Mouse (Mus musculus): Measurements from ENCODE around the gene Rxra.

Gene Rxra

GRCm38 (mm10) chr2:27769701-27770100, 93.5 kb downstream of the Rxra start:
- no peak for DNase-seq

GRCm38 (mm10) chr2:27770205-27770604, 94.0 kb downstream of the Rxra start:
- peak; percentile 51 for DNase-seq

- DNase-seq: peak; percentile 62
Observed at GRCm38 (mm10) chr2:27771936-27772335, 95.7 kb downstream of the Rxra start.

- DNase-seq: no peak
Observed at GRCm38 (mm10) chr2:27772841-27773388, 96.7 kb downstream of the Rxra start.

- DNase-seq: no peak
Observed at GRCm38 (mm10) chr2:27773980-27774730, 97.9 kb downstream of the Rxra start.

- DNase-seq: no peak
Observed at GRCm38 (mm10) chr2:27775006-27775405, 98.8 kb downstream of the Rxra start.

- no peak for DNase-seq
Observed at GRCm38 (mm10) chr2:27775625-27776024, 99.4 kb downstream of the Rxra start.

- DNase-seq: no peak
Observed at GRCm38 (mm10) chr2:27777756-27778155, 101.5 kb downstream of the Rxra start.

- no peak for DNase-seq
Observed at GRCm38 (mm10) chr2:27778289-27778688, 102.0 kb downstream of the Rxra start.

GRCm38 (mm10) chr2:27779291-27779866, 103.1 kb downstream of the Rxra start:
- no peak for DNase-seq

GRCm38 (mm10) chr2:27780162-27780561, 103.9 kb downstream of the Rxra start:
- DNase-seq: no peak

GRCm38 (mm10) chr2:27785363-27785762, 109.1 kb downstream of the Rxra start:
- DNase-seq: no peak

- DNase-seq: no peak
Observed at GRCm38 (mm10) chr2:27785973-27786417, 109.8 kb downstream of the Rxra start.

- DNase-seq: no peak
Observed at GRCm38 (mm10) chr2:27791571-27791970, 115.3 kb downstream of the Rxra start.

GRCm38 (mm10) chr2:27799018-27799417, 122.8 kb downstream of the Rxra start:
- no peak for DNase-seq

- DNase-seq: no peak
Observed at GRCm38 (mm10) chr2:27801041-27801440, 124.8 kb downstream of the Rxra start.

GRCm38 (mm10) chr2:27802493-27802892, 126.3 kb downstream of the Rxra start:
- DNase-seq: peak; percentile 22

- no peak for DNase-seq
Observed at GRCm38 (mm10) chr2:27806691-27807090, 130.5 kb downstream of the Rxra start.

- DNase-seq: no peak
Observed at GRCm38 (mm10) chr2:27807684-27808083, 131.4 kb downstream of the Rxra start.

- no peak for DNase-seq
Observed at GRCm38 (mm10) chr2:27809897-27810296, 133.7 kb downstream of the Rxra start.

All from layer of hippocampus, adult 9-11 months (tissue).